Mouse (Mus musculus): ENCODE measurements at regions not wholly inside any gene's neighbourhood (a gene's known extent, or its start where the extent isn't known, plus 50 kb on each side); places are given as distances from the start of the nearest gene placed in this dataset.
"Not testable (repeated sequence)": the region's sequence is repeated elsewhere in the genome, so short reads cannot be mapped to it uniquely, and the experiment has no call there.

GRCm38 (mm10) chrX:129546016-129546415 is 203.5 kb upstream of the Diaph2 start:
- no peak for DNase-seq (ENCODE audit: low read depth)

GRCm38 (mm10) chrX:129547606-129548005 is 201.9 kb upstream of the Diaph2 start:
- peak; percentile 2 for DNase-seq (ENCODE audit: low read depth)

GRCm38 (mm10) chrX:129556001-129556400 is 193.5 kb upstream of the Diaph2 start:
- no peak for DNase-seq (ENCODE audit: low read depth)

- DNase-seq (ENCODE audit: low read depth) = no peak
Observed at GRCm38 (mm10) chrX:129599491-129599890, 150.1 kb upstream of the Diaph2 start.

GRCm38 (mm10) chrX:129607842-129608241 is 141.7 kb upstream of the Diaph2 start:
- no peak for DNase-seq (ENCODE audit: low read depth)

GRCm38 (mm10) chrX:129611500-129611899 is 138.0 kb upstream of the Diaph2 start:
- not testable (repeated sequence) for DNase-seq (ENCODE audit: low read depth)

- no peak for DNase-seq (ENCODE audit: low read depth)
Observed at GRCm38 (mm10) chrX:129637016-129637415, 112.5 kb upstream of the Diaph2 start.

GRCm38 (mm10) chrX:129645106-129645505 is 104.4 kb upstream of the Diaph2 start:
- no peak for DNase-seq (ENCODE audit: low read depth)

GRCm38 (mm10) chrX:129656906-129657305 is 92.6 kb upstream of the Diaph2 start:
- DNase-seq (ENCODE audit: low read depth) = no peak

- no peak for DNase-seq (ENCODE audit: low read depth)
Observed at GRCm38 (mm10) chrX:129690677-129691076, 58.9 kb upstream of the Diaph2 start.

Measured in induced T-regulatory cell, adult 2 months (primary cell).